In genomic region chr10:75484767-75485166, GRCm38 (mm10) we compare ENCODE assay signal across 18 mouse cellular contexts.
"Had no signal": no experiment of that assay in that cellular context is flagged by ENCODE, and none has a peak within 500 bp of the region (broad histone marks: within the 10 kb centered on the region; RNA-seq: fewer than 3 reads in every experiment).

No protein-coding gene starts in this region.

- DNase-seq: kidney, postnatal 36 days; layer of hippocampus, adult 9-11 months; layer of hippocampus, postnatal 36 days; liver; liver, embryonic 13.5 days; liver, postnatal 0 days; lung, postnatal 14 days; right cerebral cortex, adult 18-20 months; right cerebral cortex, postnatal 25 days; thymus, postnatal 14 days had no signal

- H3K27me3 ChIP-seq: limb, embryonic 12.5 days; lung, embryonic 15.5 days; midbrain, embryonic 13.5 days; neural tube, embryonic 15.5 days had no signal

- ATAC-seq: intestine, embryonic 16.5 days; liver, postnatal 0 days; midbrain, embryonic 13.5 days had no signal

- H3K36me3 ChIP-seq: limb, embryonic 12.5 days; liver, embryonic 13.5 days; lung, embryonic 15.5 days; midbrain, embryonic 13.5 days; neural tube, embryonic 15.5 days had no signal

- H3K4me2 ChIP-seq: limb, embryonic 12.5 days; liver, embryonic 13.5 days; lung, embryonic 15.5 days; midbrain, embryonic 13.5 days; neural tube, embryonic 15.5 days had no signal

- H3K27ac ChIP-seq: limb, embryonic 12.5 days; liver, embryonic 13.5 days; lung, embryonic 15.5 days; macrophage; midbrain, embryonic 13.5 days; neural tube, embryonic 15.5 days; stomach, postnatal 0 days had no signal

- H3K4me1 ChIP-seq: limb, embryonic 12.5 days; liver, embryonic 13.5 days; midbrain, embryonic 13.5 days; neural tube, embryonic 15.5 days had no signal

- H3K9me3 ChIP-seq: limb, embryonic 12.5 days; liver, embryonic 13.5 days; lung, embryonic 15.5 days; midbrain, embryonic 13.5 days; neural tube, embryonic 15.5 days had no signal

- H3K4me3 ChIP-seq: limb, embryonic 12.5 days; liver, embryonic 13.5 days; lung, embryonic 15.5 days; midbrain, embryonic 13.5 days; myocyte; neural tube, embryonic 15.5 days had no signal

- H3K9ac ChIP-seq: limb, embryonic 12.5 days; liver, embryonic 13.5 days; liver, postnatal 0 days; lung, embryonic 15.5 days; midbrain, embryonic 13.5 days; neural tube, embryonic 15.5 days had no signal
